Mouse (Mus musculus) urinary bladder, postnatal 4 days (tissue): ENCODE data around the gene Vmn1r28.
"Not testable (repeated sequence)": the region's sequence is repeated elsewhere in the genome, so short reads cannot be mapped to it uniquely, and the experiment has no call there.

Experiments used
- DNase-seq, 2 experiments: peaks; one replicate each; pipeline ENCODE4 v3.0.0; 2021 to 2022; ENCODE audit warnings: low spot score in 2 of 2

Vmn1r28 gene

DNA sequence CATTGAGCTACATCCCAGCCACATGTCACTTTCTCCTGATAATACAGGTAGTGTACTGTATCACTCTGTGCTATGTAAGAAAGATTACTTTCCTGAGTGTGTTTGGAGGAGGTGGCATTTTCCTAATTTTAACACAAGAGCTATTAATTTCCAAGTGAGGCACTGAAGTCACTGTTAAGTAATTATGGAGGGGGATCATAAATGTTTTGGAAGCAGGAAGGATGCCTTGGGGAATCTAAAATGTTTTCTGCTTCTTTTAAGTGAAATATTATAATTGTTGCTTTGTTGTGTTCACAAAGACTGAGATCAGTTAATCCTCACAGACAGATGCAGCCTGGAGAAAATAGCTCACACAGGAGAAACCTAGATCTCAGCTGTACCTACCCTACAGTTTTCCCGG is at the start of gene Vmn1r28:
Gene Vmn1r28 (plus strand): TSS at position 301 of the 400 bp plus-strand sequence.
- no peak for DNase-seq

DNA sequence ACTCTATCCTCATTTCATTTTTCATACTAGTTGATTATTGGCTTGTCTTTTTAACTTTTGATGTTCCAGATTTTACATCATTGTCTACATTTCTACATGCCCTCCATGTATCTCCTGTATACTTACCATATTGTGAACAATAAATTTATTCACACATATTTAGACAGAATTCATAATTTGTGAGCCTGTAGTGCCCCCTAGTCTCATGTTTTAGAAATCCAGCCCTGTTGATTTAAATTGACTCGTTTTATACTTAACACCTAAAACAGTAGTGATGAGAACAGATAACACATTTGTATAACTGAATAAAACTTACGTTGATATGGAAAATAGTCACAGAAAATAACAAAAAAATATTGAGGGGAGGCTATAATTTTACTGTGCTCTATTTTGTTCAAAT is 45.7 kb upstream of the Vmn1r28 start:
- no peak for DNase-seq

DNA sequence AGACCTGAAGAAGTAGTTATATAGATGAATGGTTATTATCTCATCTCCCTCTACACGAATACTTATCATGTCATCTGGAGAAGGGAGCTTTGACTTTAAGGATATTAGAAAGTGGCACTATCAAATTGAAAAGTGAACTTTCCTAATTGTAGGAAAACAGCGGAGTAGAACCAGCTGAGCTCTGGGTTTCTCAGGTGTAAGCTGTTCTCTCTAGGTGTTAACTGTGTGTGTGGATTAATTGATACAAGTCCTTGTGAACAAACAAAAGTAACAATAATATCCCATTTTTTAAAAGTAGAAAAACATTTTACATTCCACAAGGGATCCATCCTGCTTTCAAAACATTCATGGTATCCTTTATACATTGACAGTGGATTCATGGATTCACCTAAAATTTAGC is 43.1 kb upstream of the Vmn1r28 start, which contains the start of gene Vmn1r27:
Gene Vmn1r27 (minus strand): TSS at position 101 of the 400 bp plus-strand sequence.
- DNase-seq = no peak

DNA sequence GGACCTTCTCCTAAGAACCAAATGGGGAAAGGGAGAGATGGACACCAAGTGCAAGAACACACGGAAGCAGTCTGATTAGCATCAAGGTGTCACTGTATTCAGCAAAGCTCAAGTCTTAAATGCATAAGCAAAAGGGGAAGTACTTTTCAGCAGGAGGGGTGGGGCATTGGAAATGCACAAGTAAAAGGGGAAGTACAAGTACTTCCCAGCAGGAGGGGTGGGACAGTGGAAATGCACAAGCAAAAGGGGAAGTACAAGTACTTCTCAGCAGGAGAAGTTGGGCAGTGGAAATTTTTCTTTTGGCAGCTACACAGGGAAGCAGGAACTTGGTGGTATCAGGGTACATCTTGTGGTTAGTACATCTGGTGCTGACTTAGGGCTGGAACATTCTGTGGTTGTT is 17.8 kb downstream of the Vmn1r28 start:
- DNase-seq = not testable (repeated sequence)

DNA sequence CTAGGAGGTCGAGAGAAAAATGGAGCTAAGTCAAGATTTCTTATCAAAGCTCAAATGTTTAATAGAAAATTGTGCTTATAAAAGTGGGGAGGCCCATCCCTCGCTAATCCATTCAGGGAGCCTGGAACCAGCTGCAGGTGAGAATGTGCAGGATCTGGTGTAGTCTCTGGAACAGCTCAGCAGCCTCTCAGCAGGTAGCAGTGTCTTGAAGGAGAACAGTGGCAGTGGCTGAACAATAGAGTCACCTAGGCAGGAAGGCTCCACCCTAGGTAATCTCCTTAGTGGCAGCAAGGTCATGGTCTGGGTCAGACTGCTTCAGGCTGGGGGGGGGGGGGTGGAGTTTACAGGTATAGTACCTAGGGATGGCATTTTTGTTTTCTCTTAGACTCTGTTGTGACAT is 30.4 kb downstream of the Vmn1r28 start:
- DNase-seq = no peak

DNA sequence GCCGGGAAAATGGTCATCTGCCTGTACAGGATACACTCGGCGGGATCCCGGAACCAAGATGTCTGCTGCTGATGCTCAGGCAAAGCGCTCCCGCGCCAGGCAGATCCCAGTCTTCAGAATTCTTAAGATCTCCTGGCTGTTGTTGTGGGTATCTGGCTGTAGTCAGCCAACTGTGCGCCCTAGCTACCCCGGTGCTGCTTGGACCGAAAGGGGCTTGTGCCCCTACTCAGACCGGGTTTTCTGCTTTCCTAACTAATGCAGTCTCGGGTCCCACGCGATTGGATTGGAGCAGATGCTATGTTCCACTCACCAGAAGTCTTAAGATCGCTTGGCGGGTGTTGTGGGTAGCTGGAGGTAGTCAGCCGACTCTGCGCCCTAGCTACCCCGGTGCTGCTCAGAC is 36.7 kb downstream of the Vmn1r28 start:
- DNase-seq = not testable (repeated sequence)

DNA sequence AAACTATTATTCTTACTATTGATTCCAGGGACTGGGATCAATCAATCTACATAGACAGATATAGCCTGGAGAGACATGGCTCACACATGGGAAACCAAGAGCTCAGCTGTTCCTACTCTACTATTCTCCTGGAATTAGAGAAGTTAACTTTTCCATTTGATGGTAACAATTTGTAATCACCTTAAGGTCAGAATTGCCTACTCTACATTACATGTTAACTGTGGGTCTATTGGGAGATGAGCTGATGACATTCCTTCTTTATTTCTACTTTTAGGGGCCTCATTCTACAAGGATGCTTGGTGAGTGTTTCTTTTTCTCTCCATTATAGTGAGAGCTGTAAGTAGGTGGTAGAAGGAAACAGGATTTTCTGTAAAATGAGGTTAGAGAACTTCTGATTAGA is 39.4 kb downstream of the Vmn1r28 start, which contains the start of gene Vmn1r29:
Gene Vmn1r29 (plus strand): TSS at position 301 of the 400 bp plus-strand sequence.
- DNase-seq = no peak
